Mouse (Mus musculus) splenic B cell, adult 2 months (primary cell): ENCODE measurements around the gene Tom1l1.
A peak's percentile ranks its signal among the peaks of the same experiment; 100 is the strongest.

ENCODE experiments used
- DNase-seq: peaks from one replicate; pipeline ENCODE4 v3.0.0-alpha.2; 2011; ENCODE audit warnings: low read depth, low spot score
- H3K27me3 ChIP-seq: 2 replicates; pipeline ENCODE4 v1.6.1; 2012; ENCODE audit warnings: mild to moderate bottlenecking, low read length, moderate library complexity, mixed read lengths; ENCODE audit not compliant: control insufficient read depth, poor library complexity, insufficient read depth, severe bottlenecking
- H3K36me3 ChIP-seq: 2 replicates; pipeline ENCODE4 v1.6.1; 2012; ENCODE audit warnings: mild to moderate bottlenecking, low read length, moderate library complexity, mixed read lengths; ENCODE audit not compliant: control insufficient read depth, poor library complexity, insufficient read depth, severe bottlenecking

Tom1l1 gene

DNA sequence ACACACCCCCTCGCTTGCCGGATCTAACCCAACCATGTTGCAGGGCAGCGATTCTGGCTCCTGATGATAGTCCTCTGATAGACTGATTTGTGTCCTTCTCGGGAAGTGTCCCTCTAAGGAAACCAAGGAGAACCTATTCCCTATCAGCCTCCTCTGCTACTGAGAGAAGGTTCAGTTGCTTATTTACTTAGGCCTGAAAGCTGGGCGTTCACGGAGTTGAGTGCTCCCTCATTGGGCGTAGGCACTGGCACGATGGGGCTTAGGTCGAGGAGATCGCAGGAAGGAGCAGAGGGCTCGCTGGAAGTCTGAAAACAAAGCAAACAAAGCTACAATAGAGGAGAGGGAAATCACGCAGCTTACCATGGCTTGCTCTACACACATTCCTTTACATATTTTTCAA, 30.6 kb downstream of the Tom1l1 start:
- no peak for DNase-seq
- no peaks in the 10 kb centered on the region for H3K27me3 ChIP-seq
- H3K36me3 ChIP-seq = no peaks in the 10 kb centered on the region

DNA sequence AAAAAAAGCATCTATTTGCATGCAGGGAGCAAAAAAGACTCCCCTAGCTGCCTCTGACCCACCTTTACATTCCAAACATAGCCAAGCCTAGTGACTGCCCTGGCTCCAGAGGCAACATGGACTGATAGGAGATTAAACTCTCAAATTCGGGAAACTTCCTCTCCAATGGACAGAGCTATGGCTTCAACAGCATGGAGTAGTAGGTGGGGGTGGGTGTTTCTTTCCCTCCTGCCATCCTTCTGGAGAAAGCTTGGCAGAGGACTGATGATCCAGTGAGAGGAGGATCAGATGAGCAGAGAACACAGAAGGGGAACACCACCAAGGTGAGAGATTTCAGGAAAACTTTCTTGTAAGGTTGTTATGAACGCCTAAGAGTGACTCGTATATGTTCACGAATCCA, 35.6 kb downstream of the Tom1l1 start:
- Histone ChIP-seq H3K27me3 (no peaks in the 10 kb centered on the region), H3K36me3 (no peaks in the 10 kb centered on the region)
- no peak for DNase-seq

GRCm38 (mm10) chr11:90650231-90650885, 37.8 kb downstream of the Tom1l1 start:
- no peaks in the 10 kb centered on the region for H3K27me3 ChIP-seq

GRCm38 (mm10) chr11:90649777-90650176, 38.4 kb downstream of the Tom1l1 start:
- no peaks in the 10 kb centered on the region for H3K27me3 ChIP-seq
- DNase-seq = no peak
- no peaks in the 10 kb centered on the region; the same call in 1 of the 2 replicates for H3K36me3 ChIP-seq

More at GRCm38 (mm10) chr11:90650231-90650885, 37.8 kb downstream of the Tom1l1 start:
- no peaks in the 10 kb centered on the region for H3K36me3 ChIP-seq
- DNase-seq = no peak

DNA sequence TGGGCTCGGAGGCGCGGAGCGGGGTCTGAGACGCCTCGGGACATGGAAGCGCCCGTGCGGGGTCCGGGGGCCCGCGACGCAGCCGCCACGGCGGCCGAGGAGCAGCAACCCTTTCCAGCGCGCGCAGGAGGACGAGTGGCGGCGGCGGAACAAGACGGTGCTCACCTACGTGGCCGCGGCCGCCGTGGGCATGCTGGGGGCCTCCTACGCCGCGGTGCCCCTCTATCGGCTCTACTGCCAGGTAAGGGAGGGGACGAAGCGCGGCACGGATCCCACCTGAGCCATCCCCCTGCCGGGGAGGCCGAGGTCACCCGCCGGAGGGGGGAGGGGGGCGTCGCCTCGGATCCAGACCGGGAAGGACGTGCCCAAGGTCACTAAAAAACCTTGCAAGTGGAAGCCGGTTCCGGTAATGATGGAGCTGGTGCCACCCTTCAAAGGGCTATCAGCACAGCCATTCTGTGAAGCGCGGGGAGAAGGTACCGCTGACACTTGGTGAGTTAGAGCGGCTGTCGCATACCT, 49.8 kb downstream of the Tom1l1 start:
- no peaks in the 10 kb centered on the region for H3K27me3 ChIP-seq
- no peaks in the 10 kb centered on the region for H3K36me3 ChIP-seq
- DNase-seq = no peak

GRCm38 (mm10) chr11:90637440-90638311, 50.5 kb downstream of the Tom1l1 start, which contains the start of the genes Stxbp4 and Cox11:
Gene Stxbp4, minus strand, starts transcription at chr11:90638084.
Gene Cox11, plus strand, starts transcription at chr11:90638173.
- DNase-seq = peak; percentile 94
- H3K27me3 ChIP-seq = no peaks in the 10 kb centered on the region
- no peaks in the 10 kb centered on the region for H3K36me3 ChIP-seq

GRCm38 (mm10) chr11:90634661-90635060, 53.5 kb downstream of the Tom1l1 start:
- DNase-seq = no peak
- H3K27me3 ChIP-seq = no peaks in the 10 kb centered on the region
- no peaks in the 10 kb centered on the region for H3K36me3 ChIP-seq

- DNase-seq = no peak
Observed at GRCm38 (mm10) chr11:90632480-90632879, 55.7 kb downstream of the Tom1l1 start.

GRCm38 (mm10) chr11:90627751-90628150, 60.4 kb downstream of the Tom1l1 start:
- Histone ChIP-seq H3K27me3 (no peaks in the 10 kb centered on the region), H3K36me3 (no peaks in the 10 kb centered on the region)
- DNase-seq = no peak

More at GRCm38 (mm10) chr11:90632480-90632879, 55.7 kb downstream of the Tom1l1 start:
- H3K27me3 ChIP-seq = no peaks in the 10 kb centered on the region
- no peaks in the 10 kb centered on the region for H3K36me3 ChIP-seq

DNA sequence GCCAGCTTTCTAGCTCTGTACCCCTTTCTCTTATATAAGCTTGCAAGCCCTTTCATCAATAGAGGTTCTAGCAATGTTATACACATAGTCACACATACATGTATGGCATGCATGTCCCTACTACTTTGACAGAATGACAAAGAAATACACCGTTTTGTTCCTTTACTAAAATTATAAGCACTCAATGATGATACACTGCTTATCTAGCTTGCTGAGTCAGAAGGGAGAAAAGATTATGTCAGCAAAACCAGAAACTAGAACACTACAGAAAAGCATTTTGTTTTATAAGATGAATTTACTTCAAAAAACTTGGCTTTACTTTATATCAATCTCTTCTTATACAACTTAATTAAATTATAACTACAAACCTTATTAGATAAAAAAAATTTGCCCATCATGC, 63.0 kb downstream of the Tom1l1 start:
- H3K36me3 ChIP-seq = no peaks in the 10 kb centered on the region
- no peaks in the 10 kb centered on the region for H3K27me3 ChIP-seq

GRCm38 (mm10) chr11:90623477-90623876, 64.7 kb downstream of the Tom1l1 start:
- H3K27me3 ChIP-seq = no peaks in the 10 kb centered on the region
- DNase-seq = peak; percentile 60
- H3K36me3 ChIP-seq = no peaks in the 10 kb centered on the region

More for the DNA sequence above, 63.0 kb downstream of the Tom1l1 start:
- no peak for DNase-seq

- H3K27me3 ChIP-seq = no peaks in the 10 kb centered on the region
- no peak for DNase-seq
Observed at GRCm38 (mm10) chr11:90622500-90622899, 65.7 kb downstream of the Tom1l1 start.

GRCm38 (mm10) chr11:90622044-90622443, 66.1 kb downstream of the Tom1l1 start:
- DNase-seq = no peak
- Histone ChIP-seq H3K36me3 (no peaks in the 10 kb centered on the region), H3K27me3 (no peaks in the 10 kb centered on the region)

More at GRCm38 (mm10) chr11:90622500-90622899, 65.7 kb downstream of the Tom1l1 start:
- H3K36me3 ChIP-seq = no peaks in the 10 kb centered on the region

DNA sequence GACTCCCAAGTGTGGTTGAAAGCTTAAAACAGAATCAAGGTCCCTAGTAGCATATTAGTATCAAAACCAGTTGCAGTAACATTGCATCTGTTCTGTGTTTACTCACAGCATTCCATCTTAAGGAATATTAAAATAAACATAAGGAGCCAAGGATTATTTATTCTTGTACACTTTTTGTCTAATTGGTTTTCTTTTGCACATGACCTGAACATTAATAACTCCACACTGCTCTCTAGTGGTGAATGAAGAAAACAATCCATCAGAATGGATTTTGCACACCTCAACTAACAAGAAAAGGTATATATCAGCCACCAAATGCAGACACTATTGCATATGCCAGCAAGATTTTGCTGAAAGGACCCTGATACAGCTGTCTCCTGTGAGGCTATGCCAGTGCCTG, 71.7 kb downstream of the Tom1l1 start:
- H3K27me3 ChIP-seq = no peaks in the 10 kb centered on the region
- no peaks in the 10 kb centered on the region for H3K36me3 ChIP-seq
- peak; percentile 44 for DNase-seq

DNA sequence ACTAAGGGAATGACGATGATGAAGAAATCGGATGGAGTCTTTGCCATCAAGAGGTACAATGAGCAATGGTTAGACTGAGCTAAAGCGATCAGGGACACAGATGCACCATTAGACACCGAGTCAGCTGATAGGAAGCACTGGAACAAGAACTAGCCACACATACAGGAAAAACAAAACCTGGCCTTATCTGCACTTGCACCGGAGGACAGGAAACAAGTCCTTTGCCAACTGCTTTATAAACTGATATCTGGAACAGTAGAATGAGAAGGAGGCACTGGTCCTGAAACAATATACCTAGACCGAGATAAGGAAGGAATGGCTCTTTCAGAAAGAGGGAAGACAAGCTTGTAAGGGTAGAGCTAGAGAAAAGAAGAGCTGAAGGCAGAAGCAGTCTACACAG, 73.4 kb downstream of the Tom1l1 start:
- H3K27me3 ChIP-seq = no peaks in the 10 kb centered on the region
- H3K36me3 ChIP-seq = no peaks in the 10 kb centered on the region
- no peak for DNase-seq
